Mouse (Mus musculus): ENCODE data around the gene Tmem53. TPM values are rescaled to one million over a fixed set of nuclear protein-coding genes. Genes with fewer than 3 reads are reported as not detected.

Gene Tmem53
- polyA plus RNA-seq (2012; rRNA removed), result 7.0 and 7.6 TPM in 2 replicates

GRCm38 (mm10) chr4:117251801-117252316, at the start of gene Tmem53, which contains the start of gene Armh1:
Tmem53 (plus strand) TSS chr4:117251951.
Armh1 (minus strand) TSS chr4:117252125.
- DNase-seq, result peak; percentile 73 to 76

GRCm38 (mm10) chr4:117202046-117202991, 49.4 kb upstream of the Tmem53 start:
- no peak for TF ChIP-seq POLR2A (IDR thresholded peaks at IDR 0.05; ENCODE audit: borderline replicate concordance, insufficient read depth, low read length)
- peak; percentile 49; the same call in 1 of the 2 replicates for TF ChIP-seq CTCF (IDR thresholded peaks at IDR 0.05; ENCODE audit: borderline replicate concordance, insufficient read depth, low read depth, low read length)
- Histone ChIP-seq H3K27ac (ENCODE audit: insufficient read depth, low read length) (no peak overlapping the region), H3K4me3 (replicated peaks; ENCODE audit: insufficient read depth, low read depth, low read length) (peak overlapping the region; percentile 52), H3K27me3 (ENCODE audit: control insufficient read depth, insufficient read depth, low read length) (no peaks in the 10 kb centered on the region), H3K4me1 (ENCODE audit: control insufficient read depth, insufficient read depth, low read length) (no peaks in the 10 kb centered on the region)
- 3% methylated on average over 25 of the region's 25 CpGs for WGBS
- peak in 1 of 2 experiments; percentile 52 for DNase-seq

More at GRCm38 (mm10) chr4:117251801-117252316, at the start of gene Tmem53, which contains the start of gene Armh1:
- Histone ChIP-seq H3K27ac (ENCODE audit: insufficient read depth, low read length) (no peak within 1 kb of the TSS), H3K4me3 (replicated peaks; ENCODE audit: insufficient read depth, low read depth, low read length) (peak within 1 kb of the TSS; percentile 83), H3K4me1 (ENCODE audit: control insufficient read depth, insufficient read depth, low read length) (0 out of 2 replicates have a peak, but pooled peaks cover 4% of the 10 kb centered on the region), H3K27me3 (ENCODE audit: control insufficient read depth, insufficient read depth, low read length) (no peaks in the 10 kb centered on the region)
- 2% methylated on average over 36 of the region's 43 CpGs for WGBS
- TF ChIP-seq CTCF (IDR thresholded peaks at IDR 0.05; ENCODE audit: borderline replicate concordance, insufficient read depth, low read depth, low read length) (no peak), POLR2A (IDR thresholded peaks at IDR 0.05; ENCODE audit: borderline replicate concordance, insufficient read depth, low read length) (no peak)

GRCm38 (mm10) chr4:117202992-117203354, 48.8 kb upstream of the Tmem53 start:
- no peak for DNase-seq
- Histone ChIP-seq H3K4me3 (replicated peaks; ENCODE audit: insufficient read depth, low read depth, low read length) (no peak overlapping the region), H3K27ac (ENCODE audit: insufficient read depth, low read length) (no peak overlapping the region), H3K27me3 (ENCODE audit: control insufficient read depth, insufficient read depth, low read length) (no peaks in the 10 kb centered on the region), H3K4me1 (ENCODE audit: control insufficient read depth, insufficient read depth, low read length) (no peaks in the 10 kb centered on the region)
- WGBS, result 76% methylated on average over 4 of the region's 4 CpGs
- no peak for TF ChIP-seq POLR2A (IDR thresholded peaks at IDR 0.05; ENCODE audit: borderline replicate concordance, insufficient read depth, low read length)
- TF ChIP-seq CTCF (IDR thresholded peaks at IDR 0.05; ENCODE audit: borderline replicate concordance, insufficient read depth, low read depth, low read length), result no peak

- Histone ChIP-seq H3K27me3 (ENCODE audit: control insufficient read depth, insufficient read depth, low read length) (no peaks in the 10 kb centered on the region), H3K27ac (ENCODE audit: insufficient read depth, low read length) (no peak overlapping the region), H3K4me3 (replicated peaks; ENCODE audit: insufficient read depth, low read depth, low read length) (no peak overlapping the region), H3K4me1 (ENCODE audit: control insufficient read depth, insufficient read depth, low read length) (peaks cover 11% of the 10 kb centered on the region)
- WGBS, result 82% methylated on average over 6 of the region's 6 CpGs
- TF ChIP-seq POLR2A (IDR thresholded peaks at IDR 0.05; ENCODE audit: borderline replicate concordance, insufficient read depth, low read length), result no peak
- no peak for TF ChIP-seq CTCF (IDR thresholded peaks at IDR 0.05; ENCODE audit: borderline replicate concordance, insufficient read depth, low read depth, low read length)
- no peak for DNase-seq
Measured at GRCm38 (mm10) chr4:117209592-117209991, 42.2 kb upstream of the Tmem53 start.

GRCm38 (mm10) chr4:117210147-117211074, 41.3 kb upstream of the Tmem53 start:
- TF ChIP-seq POLR2A (IDR thresholded peaks at IDR 0.05; ENCODE audit: borderline replicate concordance, insufficient read depth, low read length) (no peak), CTCF (IDR thresholded peaks at IDR 0.05; ENCODE audit: borderline replicate concordance, insufficient read depth, low read depth, low read length) (peak; percentile 64; the same call in 1 of the 2 replicates)
- 11% methylated on average over 20 of the region's 20 CpGs for whole genome bisulfite sequencing
- peak; percentile 54 for DNase-seq
- H3K27me3 ChIP-seq (ENCODE audit: control insufficient read depth, insufficient read depth, low read length), result no peaks in the 10 kb centered on the region
- H3K4me1 ChIP-seq (ENCODE audit: control insufficient read depth, insufficient read depth, low read length), result peaks cover 11% of the 10 kb centered on the region
- no peak overlapping the region for H3K4me3 ChIP-seq (replicated peaks; ENCODE audit: insufficient read depth, low read depth, low read length)
- no peak overlapping the region for H3K27ac ChIP-seq (ENCODE audit: insufficient read depth, low read length)

- no peak overlapping the region for H3K27ac ChIP-seq (ENCODE audit: insufficient read depth, low read length)
- 42% methylated on average over 6 of the region's 6 CpGs for WGBS
- no peaks in the 10 kb centered on the region for H3K27me3 ChIP-seq (ENCODE audit: control insufficient read depth, insufficient read depth, low read length)
- H3K4me1 ChIP-seq (ENCODE audit: control insufficient read depth, insufficient read depth, low read length), result peaks cover 11% of the 10 kb centered on the region
- H3K4me3 ChIP-seq (replicated peaks; ENCODE audit: insufficient read depth, low read depth, low read length), result no peak overlapping the region
- TF ChIP-seq POLR2A (IDR thresholded peaks at IDR 0.05; ENCODE audit: borderline replicate concordance, insufficient read depth, low read length), result no peak
- no peak for TF ChIP-seq CTCF (IDR thresholded peaks at IDR 0.05; ENCODE audit: borderline replicate concordance, insufficient read depth, low read depth, low read length)
- DNase-seq, result no peak
Measured at GRCm38 (mm10) chr4:117214250-117214649, 37.5 kb upstream of the Tmem53 start.

- no peaks in the 10 kb centered on the region for H3K27me3 ChIP-seq (ENCODE audit: control insufficient read depth, insufficient read depth, low read length)
- H3K4me1 ChIP-seq (ENCODE audit: control insufficient read depth, insufficient read depth, low read length), result peaks cover 11% of the 10 kb centered on the region
- H3K4me3 ChIP-seq (replicated peaks; ENCODE audit: insufficient read depth, low read depth, low read length), result no peak overlapping the region
- H3K27ac ChIP-seq (ENCODE audit: insufficient read depth, low read length), result no peak overlapping the region
- WGBS, result 30% methylated on average over 5 of the region's 5 CpGs
- TF ChIP-seq CTCF (IDR thresholded peaks at IDR 0.05; ENCODE audit: borderline replicate concordance, insufficient read depth, low read depth, low read length) (no peak), POLR2A (IDR thresholded peaks at IDR 0.05; ENCODE audit: borderline replicate concordance, insufficient read depth, low read length) (no peak)
- DNase-seq, result no peak
Measured at GRCm38 (mm10) chr4:117217029-117217428, 34.7 kb upstream of the Tmem53 start.
